Mouse (Mus musculus): ENCODE results near the gene Ccin.

The Ccin gene

DNA sequence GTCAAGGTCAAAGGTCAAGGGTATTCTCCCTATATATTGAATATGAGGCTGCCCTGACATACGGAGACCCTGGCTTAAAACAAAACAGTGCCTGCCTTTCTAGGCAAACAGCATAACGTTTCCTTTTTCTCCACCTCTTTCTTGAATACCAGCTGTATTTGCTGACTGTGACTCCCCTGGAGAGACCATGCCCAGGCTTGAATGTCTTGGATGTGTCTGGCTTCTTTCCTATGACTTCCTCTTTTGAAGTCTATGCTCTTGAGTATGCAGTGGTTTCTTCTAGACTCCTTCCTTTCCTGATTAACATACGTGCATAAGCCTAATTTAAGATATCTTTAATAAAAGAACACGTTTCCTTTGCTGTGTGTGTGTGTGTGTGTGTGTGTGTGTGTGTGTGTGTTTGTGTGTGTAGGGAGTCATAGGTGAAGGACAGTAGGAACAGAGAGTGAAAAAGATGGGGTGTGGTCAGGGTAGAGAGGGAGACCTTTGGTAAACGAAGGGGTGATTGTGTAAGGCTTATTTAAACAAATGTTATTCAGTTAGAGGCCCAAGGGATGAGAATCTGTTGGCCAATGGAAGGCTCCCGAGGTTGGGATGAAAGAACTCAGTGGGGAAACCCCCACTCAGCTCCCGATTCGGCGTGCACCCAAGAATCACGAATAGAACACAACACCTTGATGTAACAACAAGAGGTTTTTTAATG is 8.2 kb upstream of the Ccin start:
- no peak for DNase-seq (ENCODE audit: low read depth, low spot score)

DNA sequence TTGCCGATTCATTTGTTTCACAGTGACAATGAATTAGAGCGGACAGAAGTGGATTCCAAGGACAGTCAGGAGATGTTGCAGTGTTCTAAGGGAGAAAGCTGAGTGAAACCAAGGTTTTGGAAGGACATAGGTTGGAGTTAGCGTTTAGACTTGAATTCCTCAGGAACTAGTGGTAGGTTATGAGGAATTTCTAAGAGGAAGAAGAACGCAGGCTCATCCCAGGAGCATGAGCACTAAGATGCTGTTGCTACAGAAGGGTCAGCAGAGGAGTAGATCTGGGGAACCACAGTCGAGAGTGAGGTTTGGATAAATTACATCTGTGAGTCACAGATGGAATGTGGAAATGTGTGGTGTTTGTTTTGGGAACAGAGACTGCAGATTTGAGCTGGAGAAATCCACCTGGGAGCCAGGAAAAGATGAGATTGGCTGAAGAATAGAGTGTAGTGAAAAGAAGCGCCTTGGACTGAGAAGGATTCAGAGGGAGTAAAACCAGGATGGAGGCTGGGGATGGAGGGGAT is 7.0 kb upstream of the Ccin start:
- DNase-seq (ENCODE audit: low read depth, low spot score): no peak

DNA sequence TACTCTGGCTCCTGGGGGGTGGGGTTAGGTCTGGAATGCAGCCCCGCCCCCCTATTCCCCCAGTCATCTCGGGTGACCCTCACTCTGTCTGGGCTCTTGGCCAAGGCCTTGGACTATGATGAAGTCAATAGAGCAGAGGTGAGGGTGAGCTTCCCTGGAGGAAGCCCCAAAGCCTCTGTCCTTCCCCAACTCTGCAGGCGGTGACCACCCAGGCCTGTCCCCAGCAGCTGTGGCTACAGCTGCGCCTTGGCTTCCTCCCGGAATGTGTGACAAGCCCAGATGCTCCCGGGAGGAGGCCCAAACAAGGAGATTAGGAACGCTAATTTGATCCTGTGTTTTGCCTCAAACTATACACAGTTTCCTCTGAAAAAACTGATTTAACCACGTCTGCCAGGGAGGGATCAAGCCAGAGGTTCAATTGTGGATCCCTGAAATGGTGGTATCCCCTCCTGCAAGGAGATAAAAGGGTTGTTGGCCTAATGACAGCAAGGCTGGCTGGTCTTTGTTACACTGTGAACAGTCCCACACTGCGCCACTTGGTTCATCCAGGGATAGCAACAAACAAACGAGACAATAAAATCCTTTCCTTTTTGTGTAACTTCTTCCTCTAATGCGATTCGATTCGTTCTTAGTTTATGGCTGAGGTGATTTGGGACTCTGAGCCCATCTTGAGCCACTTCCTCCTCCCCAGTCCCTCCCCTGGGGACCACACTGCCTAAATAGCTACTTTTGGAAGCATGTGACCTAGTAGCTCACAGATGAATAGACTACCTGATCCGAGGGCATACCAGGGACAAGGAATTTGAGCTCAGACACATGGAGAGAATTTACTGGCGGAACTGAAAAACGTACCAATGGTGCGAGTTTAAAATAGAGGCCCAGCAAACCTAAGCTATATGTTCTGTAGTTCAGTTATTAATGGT is 4.5 kb upstream of the Ccin start:
- DNase-seq (ENCODE audit: low read depth, low spot score): peak; percentile 53

DNA sequence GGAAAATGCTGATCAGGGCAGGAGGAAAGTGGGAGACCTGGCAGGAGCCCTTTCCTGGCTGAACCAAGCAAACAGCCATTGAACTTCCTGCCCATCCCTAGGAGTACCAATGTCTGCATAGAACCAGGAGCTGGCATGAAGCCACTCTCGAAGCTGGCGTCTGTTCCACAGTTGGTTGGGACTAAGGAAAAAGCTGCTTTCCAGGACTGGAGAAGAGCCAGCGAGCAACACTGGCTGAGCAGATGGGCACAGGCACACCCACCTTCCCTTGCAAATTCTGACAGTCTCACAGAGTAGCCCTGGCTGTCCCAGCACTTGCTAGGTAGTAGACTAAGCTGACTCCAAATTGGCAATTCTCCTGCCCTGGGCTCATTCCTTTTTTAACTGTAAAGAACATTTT is 3.5 kb upstream of the Ccin start:
- no peak for DNase-seq (ENCODE audit: low read depth, low spot score)

DNA sequence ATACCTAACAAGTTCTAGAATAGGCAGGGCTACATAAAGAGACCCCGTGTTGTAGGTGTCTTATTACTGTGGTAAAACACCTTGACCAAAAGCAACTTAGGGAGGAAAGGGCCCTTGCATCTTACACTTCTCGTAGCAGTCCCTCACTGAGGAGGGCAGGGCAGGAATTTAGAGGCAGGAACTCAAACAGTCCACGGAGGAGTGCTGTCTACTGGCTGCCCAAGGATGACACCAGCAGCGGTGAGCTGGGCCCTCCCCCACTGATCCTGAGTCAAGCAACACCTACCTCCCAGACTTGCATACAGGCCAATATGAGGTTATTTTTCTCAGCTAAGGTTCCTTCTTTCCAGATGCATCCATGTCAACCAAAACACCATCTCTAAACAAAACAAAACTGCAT is 3.0 kb upstream of the Ccin start:
- DNase-seq (ENCODE audit: low read depth, low spot score): no peak

DNA sequence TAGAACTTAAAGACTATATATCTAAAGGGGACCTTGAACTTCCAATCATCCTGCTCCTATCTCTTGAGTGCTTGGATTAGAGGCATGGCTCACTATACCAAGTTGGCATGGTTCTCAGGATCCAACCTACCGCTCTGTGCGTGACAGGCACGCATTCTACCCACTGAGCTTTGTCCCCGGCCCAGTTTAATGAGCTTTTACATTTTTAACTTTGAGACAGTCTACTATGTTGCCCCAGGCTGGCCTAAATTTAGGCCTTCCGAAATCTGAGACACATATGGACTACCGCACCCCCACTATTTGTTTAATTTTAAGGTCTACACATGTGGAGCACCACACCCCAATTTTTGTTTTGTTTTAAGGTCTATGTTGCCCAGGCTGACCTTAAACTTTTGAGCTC is 2.4 kb upstream of the Ccin start:
- no peak for DNase-seq (ENCODE audit: low read depth, low spot score)

DNA sequence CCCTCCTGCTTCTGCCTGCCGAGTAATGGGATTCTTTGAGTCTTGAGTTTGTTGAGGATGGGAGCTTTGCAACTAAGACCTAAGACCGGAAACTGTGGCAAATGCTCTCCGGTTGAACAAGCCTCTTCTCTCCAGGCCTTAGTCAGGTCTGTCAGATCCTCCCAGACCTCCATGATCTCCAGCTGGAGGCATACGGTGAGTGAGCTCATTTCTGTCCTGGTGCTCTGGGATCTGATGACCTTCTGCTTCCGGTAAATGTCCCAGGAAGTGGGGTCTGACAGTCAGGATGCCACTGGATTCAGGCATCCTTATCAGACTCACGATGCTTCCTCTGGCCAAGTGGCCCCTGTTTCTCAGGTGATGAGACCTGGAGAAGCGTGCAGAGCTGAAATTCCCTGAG is 2.0 kb upstream of the Ccin start:
- no peak for DNase-seq (ENCODE audit: low read depth, low spot score)

DNA sequence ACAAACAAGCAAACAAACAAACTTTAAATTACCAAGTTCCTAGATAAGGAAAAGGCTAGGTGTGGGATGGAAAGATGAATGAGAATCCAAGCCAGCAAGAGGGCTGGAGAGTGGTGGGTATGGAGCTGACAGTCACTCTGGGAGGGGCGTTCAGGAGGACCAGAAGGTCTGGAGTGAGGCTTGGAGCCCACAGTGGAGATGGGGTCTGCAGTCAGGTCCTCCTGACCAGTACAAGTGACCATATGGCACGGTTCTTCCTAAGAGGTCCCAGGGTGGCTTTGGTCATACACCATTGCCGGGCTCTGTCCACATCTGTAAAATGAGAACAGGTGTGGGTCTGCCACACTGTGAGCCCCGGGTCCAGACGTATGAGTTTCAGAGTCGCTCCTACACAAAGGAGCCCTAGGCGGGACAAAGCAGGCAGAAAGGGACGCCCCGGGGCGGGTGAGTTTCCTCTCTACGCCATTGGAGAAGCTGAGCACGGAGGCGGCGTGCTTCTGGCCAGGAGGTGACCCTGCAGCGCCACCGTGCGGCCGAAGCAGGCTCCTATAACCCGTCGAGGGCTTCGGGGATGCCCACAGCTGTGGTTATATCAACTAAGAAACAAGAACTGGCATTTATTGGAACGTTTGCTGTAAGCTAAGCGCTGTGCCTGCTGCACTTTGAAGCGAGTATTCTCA is 1.1 kb upstream of the Ccin start:
- peak; percentile 86 for DNase-seq (ENCODE audit: low read depth, low spot score)

DNA sequence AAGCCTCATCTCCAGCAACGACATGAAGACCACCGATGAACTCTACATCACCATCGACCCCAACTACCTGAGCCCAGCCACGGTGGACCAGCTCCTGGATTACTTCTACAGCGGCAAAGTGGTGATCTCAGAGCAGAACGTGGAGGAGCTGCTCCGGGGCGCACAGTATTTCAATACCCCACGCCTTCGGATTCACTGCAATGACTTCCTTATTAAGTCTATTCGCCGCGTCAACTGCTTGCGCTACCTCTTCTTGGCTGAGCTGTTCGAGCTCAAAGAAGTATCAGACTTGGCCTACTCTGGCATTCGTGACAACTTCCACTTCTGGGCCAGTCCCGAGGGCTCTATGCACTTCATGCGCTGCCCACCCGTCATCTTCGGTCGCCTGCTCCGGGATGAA is 473 bp downstream of the Ccin start:
- DNase-seq (ENCODE audit: low read depth, low spot score): no peak

DNA sequence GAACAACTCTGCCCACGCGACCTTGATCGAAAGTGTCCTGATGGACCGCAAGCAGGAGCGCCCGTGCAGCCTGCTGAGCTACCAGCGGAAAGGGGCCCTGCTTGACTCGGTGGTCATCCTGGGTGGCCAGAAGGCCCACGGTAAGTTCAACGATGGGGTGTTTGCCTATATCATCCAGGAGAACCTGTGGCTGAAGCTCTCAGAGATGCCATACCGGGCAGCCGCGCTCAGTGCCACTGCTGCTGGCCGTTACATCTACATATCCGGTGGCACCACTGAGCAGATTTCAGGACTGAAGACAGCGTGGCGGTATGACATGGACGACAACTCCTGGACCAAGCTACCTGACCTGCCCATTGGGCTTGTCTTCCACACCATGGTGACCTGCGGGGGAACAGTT is 1.0 kb downstream of the Ccin start:
- DNase-seq (ENCODE audit: low read depth, low spot score): no peak

DNA sequence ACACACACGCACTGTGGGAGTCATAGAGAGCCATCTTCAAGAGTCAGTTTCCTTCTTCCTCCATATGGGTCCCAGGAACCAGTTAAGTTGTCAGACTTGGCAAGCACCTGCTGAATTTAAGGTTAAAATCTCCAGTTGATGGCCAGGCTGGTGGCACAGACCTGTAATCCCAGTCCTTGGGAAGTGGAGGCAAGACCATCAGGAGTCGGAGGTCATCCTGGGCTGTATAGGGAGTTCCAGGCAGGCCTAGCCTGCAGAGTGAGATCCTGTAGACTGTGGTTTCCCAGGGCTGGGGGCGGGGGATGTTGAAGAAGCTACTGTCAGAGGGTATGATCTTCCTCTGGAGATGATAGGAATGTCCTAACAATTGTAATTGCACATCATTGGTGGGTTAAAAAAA is 5.7 kb downstream of the Ccin start:
- no peak for DNase-seq (ENCODE audit: low read depth, low spot score)

DNA sequence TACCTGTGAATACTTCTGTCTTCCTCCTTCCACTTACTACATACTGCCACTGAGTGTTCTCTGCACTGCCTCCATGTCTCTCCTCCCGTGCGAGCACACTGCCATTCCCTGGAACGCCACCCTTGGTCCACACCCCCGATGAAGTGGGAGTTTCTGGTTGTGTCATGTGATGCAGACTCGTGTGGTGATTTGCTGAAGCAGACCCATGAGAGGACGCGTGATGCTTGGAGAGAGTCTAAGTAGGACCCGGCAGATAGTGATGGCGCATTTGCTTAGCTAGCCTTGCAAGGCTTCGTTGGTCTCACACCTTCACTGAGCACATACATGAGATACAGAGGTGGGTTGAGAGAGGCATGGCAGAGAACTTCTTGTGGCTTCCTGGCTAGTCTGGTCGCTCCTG is 9.8 kb downstream of the Ccin start:
- no peak for DNase-seq (ENCODE audit: low read depth, low spot score)

DNA sequence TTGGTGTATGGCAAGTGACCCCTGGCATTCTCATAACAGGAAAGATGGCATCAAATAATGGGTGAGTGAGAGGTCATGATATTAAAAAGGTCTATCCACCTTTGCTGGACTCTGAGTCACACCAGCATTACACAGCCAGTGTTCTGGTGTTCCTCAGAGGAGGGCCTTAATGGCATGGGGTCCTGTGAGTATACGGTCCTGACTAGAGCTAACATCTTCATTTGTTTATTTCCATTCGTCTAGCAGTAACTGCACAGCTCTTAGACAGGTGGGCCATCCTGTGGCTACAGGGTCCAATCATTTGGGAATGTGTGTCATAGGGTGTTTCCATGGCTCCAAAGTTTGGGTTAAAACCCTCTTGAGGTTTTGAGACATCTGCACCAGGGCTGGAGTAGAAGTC is 11.1 kb downstream of the Ccin start:
- DNase-seq (ENCODE audit: low read depth, low spot score): no peak

DNA sequence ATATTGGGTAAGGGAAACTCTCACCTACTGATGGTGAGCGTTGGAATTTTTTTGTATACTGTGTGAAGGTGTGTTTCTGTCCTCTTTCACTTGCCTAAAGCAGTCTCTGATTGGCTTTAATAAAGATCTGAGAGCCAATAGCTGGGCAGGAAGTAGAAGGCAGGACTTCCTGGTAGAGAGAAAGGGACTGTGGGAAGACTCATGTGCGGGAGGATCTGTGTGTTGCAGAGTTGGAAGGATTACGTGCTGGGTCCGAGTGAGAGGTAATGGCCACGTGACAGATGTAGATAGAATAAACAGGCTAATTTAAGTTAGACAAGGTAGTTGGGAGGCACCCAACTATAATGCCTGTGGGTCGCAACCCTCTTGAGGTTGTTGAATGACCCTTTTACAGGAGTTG is 20.3 kb downstream of the Ccin start:
- no peak for DNase-seq (ENCODE audit: low read depth, low spot score)

DNA sequence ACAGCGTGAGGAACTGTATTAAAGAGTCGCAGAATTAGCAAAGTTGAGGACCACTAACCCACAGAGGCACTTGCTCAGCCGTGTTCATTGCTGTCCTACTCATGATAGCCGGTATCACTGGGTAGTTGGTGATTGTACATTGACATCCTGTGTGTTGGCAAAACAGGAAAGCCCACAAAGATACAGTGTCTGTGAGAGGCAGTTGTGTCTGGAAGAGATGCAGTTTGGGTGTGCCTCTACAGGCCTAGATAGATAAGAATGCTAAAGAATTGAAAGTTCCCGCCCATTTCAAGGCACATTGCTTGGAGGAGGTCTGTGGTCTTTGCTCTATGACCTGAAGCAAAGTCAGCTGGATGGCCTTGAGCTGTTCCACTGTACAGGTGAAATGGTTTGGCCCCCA is 20.8 kb downstream of the Ccin start, which contains the start of gene Clta:
Gene Clta, plus strand, starts transcription at position 327 of the 400 bp plus-strand sequence.
- no peak for DNase-seq (ENCODE audit: low read depth, low spot score)

DNA sequence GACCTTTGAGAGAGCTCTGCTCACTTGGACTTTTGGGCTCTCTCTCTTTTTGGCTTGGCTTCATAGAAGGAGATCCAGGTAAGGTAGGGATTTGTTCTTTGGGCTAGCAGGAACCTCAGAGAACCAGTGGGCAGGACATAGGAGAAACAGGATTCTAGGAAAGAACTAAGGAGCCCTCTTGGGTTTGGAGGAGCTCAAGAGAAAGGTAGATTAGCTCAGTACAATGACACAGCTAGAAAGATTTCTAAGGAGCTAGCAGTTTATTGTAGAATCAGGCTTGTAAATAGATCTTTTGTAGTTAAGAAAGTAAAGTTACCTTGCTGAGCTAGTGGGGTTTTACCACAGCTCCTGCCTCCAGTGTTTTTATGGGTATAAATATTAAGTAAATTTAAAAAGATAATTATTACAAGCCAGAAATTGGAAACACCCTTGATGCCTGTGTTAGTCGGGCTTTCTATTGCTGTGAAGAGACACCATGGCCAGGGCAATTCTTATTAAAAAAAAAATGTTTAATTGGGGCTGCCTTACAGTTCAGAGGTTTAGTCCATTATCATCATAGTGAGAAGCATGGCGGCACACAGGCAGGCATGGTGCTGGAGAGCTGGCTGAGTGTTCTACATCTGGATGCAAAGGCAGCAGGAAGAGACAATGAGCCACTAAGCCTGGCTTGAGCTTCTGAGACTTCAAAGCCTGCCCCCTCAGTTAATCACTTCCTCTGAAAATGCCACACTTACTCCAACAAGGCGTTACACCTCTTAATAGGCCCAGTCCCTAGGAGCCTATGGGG is 21.5 kb downstream of the Ccin start:
- no peak for DNase-seq (ENCODE audit: low read depth, low spot score)

DNA sequence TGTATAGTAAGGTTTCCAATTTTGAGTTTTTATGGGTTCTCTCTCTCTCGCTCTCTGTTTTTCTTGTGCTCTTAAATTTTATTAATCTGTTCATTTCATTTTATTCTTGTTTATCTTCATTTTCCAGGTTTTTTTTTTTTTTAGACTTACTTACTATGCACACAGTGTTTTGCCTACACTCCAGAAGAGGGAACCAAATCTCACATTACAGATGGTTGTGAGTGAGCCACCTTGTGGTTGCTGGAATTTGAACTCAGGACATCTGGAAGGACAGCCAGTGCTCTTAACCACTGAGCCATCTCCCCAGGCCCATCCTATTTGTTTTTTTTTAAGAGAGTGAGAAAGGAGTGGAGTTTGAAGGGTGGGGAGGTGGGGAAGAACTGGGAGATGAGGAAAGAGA is 26.9 kb downstream of the Ccin start:
- DNase-seq (ENCODE audit: low read depth, low spot score): no peak

DNA sequence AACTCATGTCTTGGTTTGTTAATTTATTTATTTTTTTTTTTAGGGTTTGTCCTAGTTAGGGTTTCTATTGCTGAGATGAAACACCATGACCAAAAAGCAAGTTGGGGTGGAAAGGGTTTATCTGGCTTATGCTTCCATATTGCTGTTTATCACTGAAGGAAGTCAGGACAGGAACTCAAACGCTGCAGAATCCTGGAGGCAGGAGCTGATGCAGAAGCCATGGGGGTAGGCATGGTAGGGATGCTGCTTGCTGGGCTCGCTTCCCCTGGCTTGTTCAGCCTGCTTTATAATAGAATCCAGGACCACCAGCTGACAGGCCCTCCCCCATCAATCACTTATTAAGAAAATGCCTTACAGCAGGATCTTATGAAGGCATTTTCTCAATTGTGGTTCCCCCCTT is 27.6 kb downstream of the Ccin start:
- DNase-seq (ENCODE audit: low read depth, low spot score): no peak

DNA sequence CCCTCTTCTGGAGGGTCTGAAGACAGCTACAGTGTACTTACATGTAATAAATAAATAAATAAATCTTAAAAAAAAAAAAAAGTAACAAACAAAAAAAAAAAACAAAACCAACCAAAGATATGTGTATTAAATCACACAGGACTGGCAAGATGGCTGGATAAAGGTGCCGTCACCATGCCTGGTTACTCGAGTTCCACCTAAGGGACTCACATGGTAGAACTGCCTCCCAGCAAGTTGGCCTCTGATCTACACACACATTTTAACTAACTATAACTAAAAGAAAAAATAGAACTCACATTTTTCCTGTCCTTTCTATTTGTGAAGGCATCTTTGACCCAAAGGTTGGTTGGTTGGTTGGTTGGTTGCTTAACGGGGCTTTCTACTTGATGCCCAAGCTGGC is 28.5 kb downstream of the Ccin start:
- no peak for DNase-seq (ENCODE audit: low read depth, low spot score)

DNA sequence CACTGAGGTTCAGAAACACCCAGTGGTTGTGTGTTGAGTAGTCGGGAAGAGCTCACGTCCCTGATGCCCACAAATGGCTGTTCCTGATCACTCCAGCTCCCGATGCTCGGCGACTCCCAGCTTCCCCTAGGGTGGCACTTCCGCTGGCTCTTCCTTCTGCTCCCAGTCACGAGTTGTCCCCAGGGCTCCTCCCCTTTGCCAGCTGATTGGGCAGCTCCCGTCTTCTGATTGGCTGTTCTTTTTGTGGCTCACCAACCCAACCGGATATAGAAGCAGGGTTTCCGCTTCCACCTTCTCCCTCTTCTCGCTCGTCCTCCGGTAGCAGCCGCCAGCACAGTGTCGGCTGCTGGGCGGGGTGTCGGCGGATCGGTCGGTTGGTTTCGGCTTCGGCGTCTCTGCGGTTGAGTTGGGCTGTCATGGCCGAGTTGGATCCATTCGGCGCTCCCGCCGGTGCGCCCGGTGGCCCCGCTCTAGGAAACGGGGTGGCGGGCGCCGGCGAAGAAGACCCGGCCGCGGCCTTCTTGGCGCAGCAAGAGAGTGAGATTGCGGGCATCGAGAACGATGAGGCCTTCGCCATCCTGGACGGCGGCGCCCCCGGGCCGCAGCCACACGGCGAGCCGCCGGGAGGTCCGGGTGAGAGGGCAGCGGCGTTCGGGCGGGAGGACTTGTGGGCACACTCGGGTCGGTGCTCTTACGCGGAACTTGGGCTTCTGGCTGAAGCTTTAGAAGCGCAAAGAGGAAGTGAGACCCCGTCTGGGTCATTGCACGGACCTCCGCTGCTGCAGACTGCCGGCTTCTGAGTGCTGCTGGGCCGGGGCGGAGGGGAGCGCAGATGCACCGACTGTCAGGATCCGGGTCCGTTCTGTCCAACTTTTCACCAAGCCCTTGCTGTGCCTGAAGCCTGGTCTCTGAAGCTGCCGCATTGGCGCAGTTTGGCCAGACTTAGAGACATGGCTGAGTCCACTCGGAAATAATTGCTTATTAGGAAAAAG is 29.4 kb downstream of the Ccin start:
- DNase-seq (ENCODE audit: low read depth, low spot score): peak; percentile 97

Measured in skeletal muscle tissue, adult 2 months (tissue).